Mouse (Mus musculus): ENCODE results near the gene Unc13c. TPM values are rescaled to one million over a fixed set of nuclear protein-coding genes. Genes with fewer than 3 reads are reported as not detected.

Unc13c gene
- total RNA-seq (2023) = not detected

GRCm38 (mm10) chr9:73968641-73969121 is at the start of gene Unc13c:
TSS of gene Unc13c (minus strand) at chr9:73968966.

Other genes starting within 250 kb of the Unc13c start
- not detected for gene Wdr72, start 141.4 kb upstream of the Unc13c start, total RNA-seq (2023)